Mouse (Mus musculus) hindbrain, embryonic 16.5 days (tissue): ENCODE measurements around the gene Lmbrd1. TPM values are rescaled to one million over a fixed set of nuclear protein-coding genes. Genes with fewer than 3 reads are reported as not detected.
A peak's percentile ranks its signal among the peaks of the same experiment; 100 is the strongest.

ENCODE experiments used
- ATAC-seq: fragments of 200-750 bp; cut with Nextera tagmentation; 2 replicates; pipeline ENCODE4 v1.8.0; 2017; ENCODE audit warnings: moderate TSS enrichment, moderate library complexity
- H3K27ac ChIP-seq: fragments of 300-500 bp; sonication (generic); 2 replicates; pipeline ENCODE4 v1.5.1; 2014; ENCODE audit warnings: low read depth, mild to moderate bottlenecking, control low read depth, low read length, moderate library complexity
- H3K27me3 ChIP-seq: fragments of 300-500 bp; sonication (generic); replicated peaks from 2 replicates; pipeline ENCODE4 v1.6.1; 2014; ENCODE audit warnings: low read length; ENCODE audit not compliant: control insufficient read depth, insufficient read depth
- H3K36me3 ChIP-seq: fragments of 300-500 bp; sonication (generic); 2 replicates; pipeline ENCODE4 v1.6.1; 2014; ENCODE audit warnings: mild to moderate bottlenecking, low read length, moderate library complexity, mixed read lengths; ENCODE audit not compliant: control insufficient read depth, insufficient read depth
- H3K4me1 ChIP-seq: fragments of 300-500 bp; sonication (generic); 2 replicates; pipeline ENCODE4 v1.6.1; 2014; ENCODE audit warnings: low read depth, low read length; ENCODE audit not compliant: control insufficient read depth, insufficient read depth
- H3K4me2 ChIP-seq: fragments of 300-500 bp; sonication (generic); 2 replicates; pipeline ENCODE4 v1.6.1; 2014; ENCODE audit warnings: mild to moderate bottlenecking, low read length, control low read depth, moderate library complexity
- H3K4me3 ChIP-seq: fragments of 300-500 bp; sonication (generic); 2 replicates; pipeline ENCODE4 v1.5.1; 2014; ENCODE audit warnings: mild to moderate bottlenecking, low read length, control low read depth, moderate library complexity
- H3K9ac ChIP-seq: fragments of 300-500 bp; sonication (generic); 2 replicates; pipeline ENCODE4 v1.6.1; 2014; ENCODE audit warnings: low read depth, mild to moderate bottlenecking, control low read depth, low read length, moderate library complexity
- H3K9me3 ChIP-seq: fragments of 300-500 bp; sonication (generic); 2 replicates; pipeline ENCODE4 v1.6.1; 2014; ENCODE audit warnings: mild to moderate bottlenecking, low read length, moderate library complexity; ENCODE audit not compliant: control insufficient read depth
- WGBS: fragments of 180-500 bp; shearing (Covaris S2); extraction: QIAGEN DNeasy Blood & Tissue Kit; methylation state at CpG from one replicate; pipeline ENCODE4 v1.1.7; 2014; 5-methylcytosine and 5-hydroxymethylcytosine counted together
- polyA plus RNA-seq: library from polyadenylated mRNA; unstranded; fragments of >200 nt; fragmentation: Nextera tagmentation; extraction: Ambion mirVana; gene quantifications from 2 replicates; pipeline ENCODE4 v1.2.1, GENCODE M21; 2015

Lmbrd1 gene
- polyA plus RNA-seq, 1 experiment from 2014 or later, result 59.0 TPM

DNA sequence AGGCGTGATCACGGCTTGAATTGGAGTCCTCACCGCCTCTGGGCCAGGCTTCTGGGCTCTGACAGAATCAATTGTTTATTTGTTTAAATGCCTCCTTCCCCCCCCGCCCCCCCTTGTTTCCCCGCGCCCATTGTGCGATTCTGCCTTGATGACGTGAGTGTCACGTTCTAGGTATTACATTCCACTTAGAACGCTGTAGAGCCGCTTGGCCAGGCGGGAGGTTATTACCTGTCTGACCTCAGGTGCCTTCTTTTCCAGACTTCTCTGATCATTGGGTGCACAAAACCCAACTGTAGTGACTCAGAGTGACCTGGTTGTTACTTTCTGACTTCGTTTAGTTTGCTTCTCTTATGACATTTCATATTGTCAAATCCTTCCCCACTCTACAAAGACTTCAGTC, 641 bp downstream of the Lmbrd1 start:
- H3K4me3 ChIP-seq, result peak overlapping the region; percentile 91
- H3K9me3 ChIP-seq, result no peaks in the 10 kb centered on the region
- ATAC-seq, result no peak
- H3K36me3 ChIP-seq, result no peaks in the 10 kb centered on the region
- peak overlapping the region; percentile 61 for H3K4me2 ChIP-seq
- 2% methylated on average over 13 of the region's 13 CpGs for WGBS
- H3K27ac ChIP-seq, result peak overlapping the region; percentile 90
- H3K27me3 ChIP-seq, result no peaks in the 10 kb centered on the region
- H3K9ac ChIP-seq, result peak overlapping the region; percentile 93
- H3K4me1 ChIP-seq, result peaks cover 4% of the 10 kb centered on the region

DNA sequence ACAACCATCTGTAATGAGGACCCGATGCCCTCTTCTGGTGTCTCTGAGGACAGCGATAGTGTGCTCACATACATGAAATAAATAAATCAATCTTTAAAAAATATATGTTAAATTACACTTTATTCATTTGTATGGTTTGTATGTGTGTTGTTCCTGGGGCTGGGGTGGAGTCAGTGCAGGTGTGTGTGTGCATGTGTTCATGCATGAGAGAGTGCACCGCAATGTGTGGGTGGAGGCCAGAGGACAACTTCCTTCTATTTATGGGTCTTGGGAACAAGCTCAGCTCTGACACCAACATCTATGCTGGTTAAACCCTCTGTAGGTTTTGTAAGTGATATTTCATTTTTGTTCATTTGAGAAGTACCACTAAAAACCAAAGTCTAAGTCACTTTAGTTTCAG, 2.6 kb downstream of the Lmbrd1 start:
- H3K4me3 ChIP-seq, result no peak overlapping the region
- peaks cover 4% of the 10 kb centered on the region for H3K4me1 ChIP-seq
- H3K4me2 ChIP-seq, result no peak overlapping the region
- H3K9me3 ChIP-seq, result no peaks in the 10 kb centered on the region
- 95% methylated on average over 3 of the region's 3 CpGs for WGBS
- no peak for ATAC-seq
- H3K36me3 ChIP-seq, result peaks cover 3% of the 10 kb centered on the region; the same call in 1 of the 2 replicates
- H3K27me3 ChIP-seq, result no peaks in the 10 kb centered on the region
- H3K27ac ChIP-seq, result no peak overlapping the region
- H3K9ac ChIP-seq, result no peak overlapping the region

DNA sequence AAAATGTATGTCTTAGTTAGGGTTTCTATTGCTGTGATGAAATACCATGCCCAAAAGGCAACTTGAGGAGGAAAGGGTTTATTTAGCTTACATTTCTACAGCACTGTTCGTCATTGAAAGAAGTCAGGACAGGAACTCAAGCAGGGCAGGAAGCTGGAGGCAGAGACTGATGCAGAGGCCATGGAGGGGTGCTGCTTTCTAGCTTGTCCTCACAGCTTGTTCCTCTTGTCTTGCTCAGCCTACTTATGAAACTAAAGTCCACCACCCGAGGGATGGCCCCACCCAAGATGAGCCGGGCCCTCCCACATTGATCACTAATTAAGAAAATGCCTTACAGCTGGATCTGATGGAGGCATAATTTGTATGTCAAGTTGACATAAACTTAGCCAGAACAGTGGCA, 3.5 kb downstream of the Lmbrd1 start:
- no peak overlapping the region for H3K9ac ChIP-seq
- no peak overlapping the region for H3K4me2 ChIP-seq
- H3K27ac ChIP-seq, result no peak overlapping the region
- no peak for ATAC-seq
- peaks cover 4% of the 10 kb centered on the region for H3K4me1 ChIP-seq
- H3K9me3 ChIP-seq, result no peaks in the 10 kb centered on the region
- H3K36me3 ChIP-seq, result peaks cover 3% of the 10 kb centered on the region; the same call in 1 of the 2 replicates
- no peak overlapping the region for H3K4me3 ChIP-seq
- no peaks in the 10 kb centered on the region for H3K27me3 ChIP-seq
- WGBS, result 78% methylated on average over 3 of the region's 3 CpGs

DNA sequence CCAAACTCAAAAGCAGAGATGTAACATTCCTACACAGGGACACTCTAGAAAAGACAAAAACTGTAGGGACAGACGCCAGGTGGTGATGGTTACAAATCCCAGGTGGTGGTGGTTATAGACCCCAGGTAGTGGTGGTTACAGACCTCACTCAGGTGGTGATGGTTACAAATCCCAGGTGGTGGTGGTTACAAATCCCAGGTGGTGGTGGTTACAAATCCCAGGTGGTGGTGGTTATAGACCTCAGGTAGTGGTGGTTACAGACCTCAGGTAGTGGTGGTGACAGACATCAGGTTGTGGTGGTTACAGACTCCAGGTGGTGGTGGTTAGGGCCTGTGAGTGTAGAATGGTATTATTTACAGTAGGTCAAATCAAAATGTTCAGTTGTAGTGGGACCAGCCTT, 5.5 kb downstream of the Lmbrd1 start:
- H3K4me3 ChIP-seq, result no peak overlapping the region
- H3K9me3 ChIP-seq, result no peaks in the 10 kb centered on the region
- H3K27me3 ChIP-seq, result no peaks in the 10 kb centered on the region
- 97% methylated on average over 1 of the region's 1 CpGs for WGBS
- H3K36me3 ChIP-seq, result peaks cover 3% of the 10 kb centered on the region; the same call in 1 of the 2 replicates
- H3K27ac ChIP-seq, result no peak overlapping the region
- H3K4me2 ChIP-seq, result no peak overlapping the region
- H3K9ac ChIP-seq, result no peak overlapping the region
- H3K4me1 ChIP-seq, result peaks cover 4% of the 10 kb centered on the region
- peak; percentile 96 for ATAC-seq

DNA sequence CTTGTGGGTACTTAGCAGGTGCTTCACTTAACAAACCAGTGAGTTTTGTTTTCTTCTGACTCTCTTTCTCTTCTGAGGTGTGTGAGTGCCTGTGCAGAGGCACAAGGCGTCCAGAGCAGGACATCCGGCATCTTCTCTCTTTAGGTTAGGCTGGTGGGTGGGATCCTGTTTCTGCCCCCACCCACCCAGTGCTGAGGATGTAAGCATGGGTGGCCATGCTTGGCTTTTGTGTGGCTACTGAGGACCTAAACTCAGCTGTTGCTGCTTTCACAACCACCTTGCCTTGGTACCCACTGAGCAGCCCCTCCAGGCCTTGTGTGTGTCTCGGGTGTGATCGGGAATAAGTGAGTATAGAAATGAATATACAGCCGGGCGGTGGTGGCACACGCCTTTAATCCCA, 7.2 kb downstream of the Lmbrd1 start:
- H3K9me3 ChIP-seq, result no peaks in the 10 kb centered on the region
- no peak overlapping the region for H3K4me3 ChIP-seq
- WGBS, result 93% methylated on average over 7 of the region's 7 CpGs
- H3K4me1 ChIP-seq, result no peaks in the 10 kb centered on the region
- peaks cover 3% of the 10 kb centered on the region; the same call in 1 of the 2 replicates for H3K36me3 ChIP-seq
- no peak overlapping the region for H3K9ac ChIP-seq
- ATAC-seq, result no peak
- no peak overlapping the region for H3K4me2 ChIP-seq
- no peaks in the 10 kb centered on the region for H3K27me3 ChIP-seq
- H3K27ac ChIP-seq, result no peak overlapping the region

DNA sequence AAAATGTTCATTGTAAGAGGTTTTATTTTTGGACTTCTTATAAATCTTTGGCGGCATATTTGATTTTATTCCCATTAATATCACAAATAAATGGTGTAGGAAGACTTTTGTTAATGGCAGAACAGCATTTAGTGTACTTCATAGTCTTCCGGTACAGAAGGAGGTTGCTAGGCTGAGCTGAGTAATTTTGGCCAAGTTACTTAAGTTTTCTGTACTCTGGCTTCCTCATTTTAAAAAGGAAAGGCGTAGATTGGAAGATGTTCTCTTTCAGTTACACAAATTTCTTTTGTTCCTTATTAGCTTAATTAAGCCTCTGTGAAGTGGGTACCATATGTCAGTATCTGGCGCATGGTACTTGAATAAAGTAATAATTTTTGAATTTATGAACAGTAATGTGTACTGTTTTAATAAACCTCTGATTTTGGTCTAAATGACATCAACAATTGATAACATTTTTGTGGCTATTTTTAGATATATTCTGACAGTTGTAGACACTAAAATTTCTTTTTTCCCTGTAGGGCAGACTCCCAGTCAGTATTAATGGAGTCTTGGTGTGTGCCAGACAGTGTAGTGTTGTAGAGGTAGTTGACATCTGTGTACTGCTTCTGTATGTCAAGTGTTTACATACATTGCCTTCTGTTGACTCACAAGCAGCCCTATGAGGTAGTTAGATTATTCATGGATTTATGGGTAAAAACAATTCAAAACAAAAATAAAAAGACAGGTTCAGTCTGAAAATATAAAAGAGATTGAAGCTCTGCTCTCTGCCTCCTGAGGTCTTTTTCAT, 8.0 kb downstream of the Lmbrd1 start:
- Histone ChIP-seq H3K27ac (no peak overlapping the region), H3K4me3 (no peak overlapping the region), H3K36me3 (peaks cover 3% of the 10 kb centered on the region; the same call in 1 of the 2 replicates), H3K9ac (no peak overlapping the region), H3K4me2 (no peak overlapping the region), H3K9me3 (no peaks in the 10 kb centered on the region), H3K27me3 (no peaks in the 10 kb centered on the region), H3K4me1 (no peaks in the 10 kb centered on the region)
- no peak for ATAC-seq
- WGBS, result 87% methylated on average over 4 of the region's 4 CpGs

DNA sequence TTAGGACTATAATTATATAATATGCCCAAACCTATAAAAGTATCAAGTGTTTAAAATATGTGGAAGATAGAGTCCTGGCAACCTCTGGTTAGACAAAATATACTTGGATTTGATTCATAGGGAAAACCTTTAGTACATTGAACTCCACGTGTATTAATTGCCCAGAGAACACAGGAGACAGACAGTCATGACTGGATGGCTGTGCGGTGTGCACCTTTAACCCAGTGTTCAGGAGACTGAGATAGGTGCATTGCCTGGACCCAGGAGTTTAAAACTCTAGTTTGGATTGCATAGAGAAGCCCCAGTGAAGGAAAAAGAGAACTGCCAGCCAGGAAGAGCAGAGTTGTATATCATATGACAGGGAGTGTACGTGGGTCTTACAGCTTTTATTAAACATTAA, 19.2 kb downstream of the Lmbrd1 start:
- Histone ChIP-seq H3K9ac (no peak overlapping the region), H3K36me3 (peaks cover 5% of the 10 kb centered on the region), H3K4me2 (no peak overlapping the region), H3K4me1 (no peaks in the 10 kb centered on the region), H3K27ac (no peak overlapping the region), H3K27me3 (no peaks in the 10 kb centered on the region), H3K9me3 (no peaks in the 10 kb centered on the region), H3K4me3 (no peak overlapping the region)
- no peak for ATAC-seq
- WGBS, result 88% methylated on average over 3 of the region's 3 CpGs

DNA sequence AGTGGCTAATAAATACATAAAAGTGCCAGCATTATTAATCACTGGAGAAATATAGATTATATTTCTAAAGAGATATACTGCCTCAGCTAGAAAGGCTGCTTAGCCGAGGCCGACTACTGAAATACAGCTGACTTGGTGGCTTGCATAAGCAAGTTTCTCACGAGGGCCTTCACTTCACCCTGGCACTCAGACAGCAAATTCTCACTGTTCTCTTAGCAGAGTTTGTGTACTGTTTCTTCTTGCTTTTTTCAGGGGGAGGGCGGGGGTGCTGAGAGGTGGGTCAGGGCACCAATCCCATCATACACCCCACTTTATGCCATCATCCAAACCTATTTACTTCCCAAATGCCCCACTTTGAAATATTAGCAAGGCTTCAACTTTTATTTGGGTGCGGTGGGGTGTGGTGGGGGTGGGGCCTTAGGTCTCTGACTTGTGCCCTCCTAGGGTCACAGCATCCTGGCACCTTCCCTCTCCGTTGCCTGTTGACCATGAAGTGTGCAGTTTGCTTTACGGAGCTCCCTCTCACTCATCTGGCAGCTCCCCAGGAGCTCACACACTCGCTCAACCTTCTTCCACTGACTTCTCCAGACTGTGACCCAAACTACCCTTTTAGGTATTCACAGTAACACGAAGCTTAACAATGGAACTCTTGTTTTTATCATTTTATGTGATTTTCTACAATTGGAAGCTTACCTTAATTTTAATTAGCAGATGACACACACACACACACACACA, 19.9 kb downstream of the Lmbrd1 start:
- H3K9ac ChIP-seq, result no peak overlapping the region
- no peaks in the 10 kb centered on the region for H3K9me3 ChIP-seq
- H3K4me2 ChIP-seq, result no peak overlapping the region
- H3K27ac ChIP-seq, result no peak overlapping the region
- no peaks in the 10 kb centered on the region; the same call in 1 of the 2 replicates for H3K36me3 ChIP-seq
- H3K4me1 ChIP-seq, result no peaks in the 10 kb centered on the region
- no peaks in the 10 kb centered on the region for H3K27me3 ChIP-seq
- WGBS, result 64% methylated on average over 9 of the region's 9 CpGs
- H3K4me3 ChIP-seq, result no peak overlapping the region
- no peak for ATAC-seq

DNA sequence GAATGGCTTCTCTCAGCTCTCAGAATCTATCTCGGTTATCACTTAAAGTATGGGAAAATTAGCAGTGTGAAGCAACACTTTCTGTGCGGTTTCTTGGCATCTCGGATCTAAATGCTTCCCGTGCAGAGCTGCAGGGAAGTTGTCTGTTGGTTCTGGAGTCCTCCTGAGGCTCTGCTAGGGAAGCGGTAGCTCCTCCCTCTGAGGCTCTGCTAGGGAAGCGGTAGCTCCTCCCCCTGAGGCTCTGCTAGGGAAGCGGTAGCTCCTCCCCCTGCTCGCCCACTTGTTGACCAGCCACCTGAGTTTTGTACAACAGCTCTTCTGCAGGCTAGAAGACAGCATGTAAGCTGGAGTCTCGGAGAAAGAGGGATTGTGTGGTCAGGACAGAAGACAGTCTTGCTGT, 20.9 kb downstream of the Lmbrd1 start:
- no peaks in the 10 kb centered on the region for H3K27me3 ChIP-seq
- WGBS, result 27% methylated on average over 9 of the region's 9 CpGs
- no peak overlapping the region for H3K9ac ChIP-seq
- H3K4me2 ChIP-seq, result no peak overlapping the region
- no peak overlapping the region for H3K4me3 ChIP-seq
- H3K4me1 ChIP-seq, result no peaks in the 10 kb centered on the region
- no peaks in the 10 kb centered on the region for H3K36me3 ChIP-seq
- no peaks in the 10 kb centered on the region for H3K9me3 ChIP-seq
- no peak overlapping the region for H3K27ac ChIP-seq
- ATAC-seq, result peak; percentile 64
